Comparison of ENCODE assay signal across 8 mouse cellular contexts in the genomic region with DNA sequence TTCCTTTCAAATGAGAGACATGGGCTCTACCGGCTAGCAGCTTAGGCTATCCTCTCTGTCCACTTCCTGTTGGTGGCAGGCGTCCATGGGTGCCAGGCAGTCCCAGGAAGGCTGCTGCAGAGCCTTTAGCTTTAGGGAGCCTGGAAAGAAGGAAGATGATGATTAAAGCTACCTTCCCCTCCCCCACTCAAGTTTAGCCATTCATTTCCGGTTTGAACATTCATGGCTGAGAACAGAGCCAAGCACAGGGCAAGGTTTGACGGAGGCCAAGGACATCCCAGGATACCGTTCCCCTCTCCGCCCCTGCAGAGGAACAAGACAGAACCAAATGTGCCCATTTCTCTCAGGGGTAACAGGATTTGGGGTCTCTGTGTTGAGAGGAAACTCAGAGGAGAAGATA. TPM values are rescaled to one million over a fixed set of nuclear protein-coding genes. Genes with fewer than 3 reads are reported as not detected.
DNase-seq lines count a peak whose midpoint lies in the region; ATAC-seq and TF ChIP-seq lines count a peak whose summit lies in the region.

No protein-coding gene starts in this region.

- H3K9ac ChIP-seq in forebrain, embryonic 12.5 days = no peak overlapping the region; the same call in 1 of the 2 replicates
- H3K9ac ChIP-seq in midbrain, postnatal 0 days (replicated peaks; ENCODE audit: low read length, poor library complexity, severe bottlenecking) = 0 out of 2 replicates have a peak overlapping the region, but pooled peaks have one; percentile 8
- no peak overlapping the region for H3K9ac ChIP-seq in midbrain, embryonic 16.5 days (ENCODE audit: low read depth, low read length)
- H3K9ac ChIP-seq in stomach, embryonic 16.5 days (ENCODE audit: low read length) = peak overlapping the region; percentile 34; the same call in 1 of the 2 replicates

- no peak overlapping the region for H3K4me2 ChIP-seq in forebrain, embryonic 12.5 days
- H3K4me2 ChIP-seq in midbrain, postnatal 0 days (ENCODE audit: low read depth, low read length, poor library complexity, severe bottlenecking) = no peak overlapping the region
- no peak overlapping the region for H3K4me2 ChIP-seq in midbrain, embryonic 16.5 days (ENCODE audit: low read length)
- H3K4me2 ChIP-seq in stomach, embryonic 16.5 days (ENCODE audit: low read depth, low read length) = no peak overlapping the region

- 72% methylated on average over 6 of the region's 6 CpGs for WGBS in forebrain, embryonic 10.5 days
- WGBS in forebrain, embryonic 12.5 days = 64% methylated on average over 6 of the region's 6 CpGs
- WGBS in midbrain, postnatal 0 days = 67% methylated on average over 6 of the region's 6 CpGs
- 68% methylated on average over 6 of the region's 6 CpGs for WGBS in midbrain, embryonic 16.5 days
- WGBS in limb, embryonic 10.5 days = 60% methylated on average over 6 of the region's 6 CpGs
- WGBS in stomach, embryonic 16.5 days = 51% methylated on average over 6 of the region's 6 CpGs

- H3K4me3 ChIP-seq in forebrain, embryonic 10.5 days = no peak overlapping the region; the same call in 1 of the 2 replicates
- no peak overlapping the region for H3K4me3 ChIP-seq in forebrain, embryonic 12.5 days (replicated peaks)
- no peak overlapping the region for H3K4me3 ChIP-seq in midbrain, postnatal 0 days (ENCODE audit: low read depth, low read length)
- no peak overlapping the region for H3K4me3 ChIP-seq in midbrain, embryonic 16.5 days (ENCODE audit: low read depth, low read length)
- peak overlapping the region; percentile 25; the same call in 1 of the 2 replicates for H3K4me3 ChIP-seq in limb, embryonic 10.5 days
- H3K4me3 ChIP-seq in stomach, embryonic 16.5 days (replicated peaks; ENCODE audit: low read length) = no peak overlapping the region

- DNase-seq in forebrain, embryonic 10.5 days (ENCODE audit: extremely low spot score, low spot score) = no peak
- DNase-seq in midbrain, postnatal 0 days (ENCODE audit: low spot score) = no peak
- no peak for DNase-seq in limb, embryonic 10.5 days (ENCODE audit: low spot score)
- DNase-seq in right cerebral cortex, adult 2 months (ENCODE audit: low spot score in 2 of 2) = no peak

- H3K27me3 ChIP-seq in forebrain, embryonic 10.5 days (ENCODE audit: poor library complexity, severe bottlenecking) = no peaks in the 10 kb centered on the region
- no peaks in the 10 kb centered on the region for H3K27me3 ChIP-seq in forebrain, embryonic 12.5 days
- H3K27me3 ChIP-seq in midbrain, postnatal 0 days (ENCODE audit: insufficient read depth, low read length) = no peaks in the 10 kb centered on the region
- H3K27me3 ChIP-seq in midbrain, embryonic 16.5 days (ENCODE audit: control insufficient read depth, insufficient read depth, low read depth, low read length) = no peaks in the 10 kb centered on the region
- no peaks in the 10 kb centered on the region for H3K27me3 ChIP-seq in limb, embryonic 10.5 days (ENCODE audit: low read depth, poor library complexity, severe bottlenecking)
- H3K27me3 ChIP-seq in stomach, embryonic 16.5 days (ENCODE audit: control insufficient read depth, insufficient read depth, low read length) = no peaks in the 10 kb centered on the region

- peaks cover 56% of the 10 kb centered on the region for H3K36me3 ChIP-seq in forebrain, embryonic 10.5 days (replicated peaks)
- H3K36me3 ChIP-seq in forebrain, embryonic 12.5 days (replicated peaks) = peaks cover 26% of the 10 kb centered on the region
- peaks cover 29% of the 10 kb centered on the region for H3K36me3 ChIP-seq in midbrain, postnatal 0 days (ENCODE audit: insufficient read depth, low read length)
- peaks cover 15% of the 10 kb centered on the region for H3K36me3 ChIP-seq in midbrain, embryonic 16.5 days (ENCODE audit: control insufficient read depth, insufficient read depth, low read length)
- H3K36me3 ChIP-seq in limb, embryonic 10.5 days = peaks cover 56% of the 10 kb centered on the region
- peaks cover 14% of the 10 kb centered on the region; the same call in 1 of the 2 replicates for H3K36me3 ChIP-seq in stomach, embryonic 16.5 days (ENCODE audit: control insufficient read depth, insufficient read depth, low read length)

- TF ChIP-seq CTCF in midbrain, postnatal 0 days (IDR thresholded peaks at IDR 0.05) = no peak

- H3K9me3 ChIP-seq in forebrain, embryonic 10.5 days = no peaks in the 10 kb centered on the region
- no peaks in the 10 kb centered on the region for H3K9me3 ChIP-seq in forebrain, embryonic 12.5 days
- H3K9me3 ChIP-seq in midbrain, postnatal 0 days (ENCODE audit: low read length) = no peaks in the 10 kb centered on the region
- H3K9me3 ChIP-seq in midbrain, embryonic 16.5 days (replicated peaks; ENCODE audit: control insufficient read depth, low read length, poor library complexity, severe bottlenecking) = no peaks in the 10 kb centered on the region
- H3K9me3 ChIP-seq in limb, embryonic 10.5 days (replicated peaks) = no peaks in the 10 kb centered on the region
- no peaks in the 10 kb centered on the region for H3K9me3 ChIP-seq in stomach, embryonic 16.5 days (replicated peaks; ENCODE audit: control insufficient read depth, low read length)

- H3K4me1 ChIP-seq in forebrain, embryonic 10.5 days = peaks cover 39% of the 10 kb centered on the region
- peaks cover 36% of the 10 kb centered on the region for H3K4me1 ChIP-seq in forebrain, embryonic 12.5 days
- H3K4me1 ChIP-seq in midbrain, postnatal 0 days (ENCODE audit: insufficient read depth, low read length) = peaks cover 22% of the 10 kb centered on the region; the same call in 1 of the 2 replicates
- H3K4me1 ChIP-seq in midbrain, embryonic 16.5 days (ENCODE audit: control insufficient read depth, insufficient read depth, low read length) = peaks cover 29% of the 10 kb centered on the region
- H3K4me1 ChIP-seq in limb, embryonic 10.5 days = peaks cover 40% of the 10 kb centered on the region
- peaks cover 27% of the 10 kb centered on the region for H3K4me1 ChIP-seq in stomach, embryonic 16.5 days (ENCODE audit: control insufficient read depth, insufficient read depth, low read length)

- no peak for ATAC-seq in forebrain, embryonic 12.5 days (ENCODE audit: low FRiP score)
- no peak for ATAC-seq in midbrain, postnatal 0 days (ENCODE audit: low FRiP score)
- no peak for ATAC-seq in midbrain, embryonic 16.5 days
- no peak for ATAC-seq in stomach, embryonic 16.5 days (ENCODE audit: insufficient read depth, low FRiP score)
- ATAC-seq in cerebellum, adult (ENCODE audit: insufficient number of reproducible peaks, low FRiP score, low TSS enrichment) = no peak

- peak overlapping the region; percentile 26; the same call in 1 of the 2 replicates for H3K27ac ChIP-seq in forebrain, embryonic 10.5 days
- no peak overlapping the region for H3K27ac ChIP-seq in forebrain, embryonic 12.5 days
- H3K27ac ChIP-seq in midbrain, postnatal 0 days (ENCODE audit: low read depth, low read length) = no peak overlapping the region
- no peak overlapping the region for H3K27ac ChIP-seq in midbrain, embryonic 16.5 days (ENCODE audit: low read length)
- H3K27ac ChIP-seq in limb, embryonic 10.5 days = peak overlapping the region; percentile 70
- H3K27ac ChIP-seq in stomach, embryonic 16.5 days (ENCODE audit: low read length) = no peak overlapping the region

RNA-seq across cellular contexts. Expression of a gene that starts 4.9 kb away (rescaled TPM):
- polyA plus RNA-seq in forebrain, embryonic 10.5 days (2016; fragmentation: Nextera tagmentation; extraction: Ambion mirVana) = 148 and 158 TPM in 2 replicates
- 181 and 187 TPM in 2 replicates for polyA plus RNA-seq in forebrain, embryonic 12.5 days (2016; fragmentation: Nextera tagmentation; extraction: Ambion mirVana)
- 190 and 218 TPM in 2 replicates for total RNA-seq in midbrain, postnatal 0 days (2014; rRNA removed)
- polyA plus RNA-seq in midbrain, postnatal 0 days (2015; fragmentation: Nextera tagmentation; extraction: Ambion mirVana) = 253 and 259 TPM in 2 replicates
- 225 and 231 TPM in 2 replicates for polyA plus RNA-seq in midbrain, embryonic 16.5 days (2015; fragmentation: Nextera tagmentation; extraction: Ambion mirVana)
- 136 and 158 TPM in 2 replicates for polyA plus RNA-seq in limb, embryonic 10.5 days (2016; fragmentation: Nextera tagmentation; extraction: Ambion mirVana)
- 49.5 and 79.8 TPM in 2 replicates for polyA plus RNA-seq in stomach, embryonic 16.5 days (2015; fragmentation: Nextera tagmentation; extraction: Ambion mirVana)

RNA-seq across cellular contexts. Expression of a gene that starts 19.8 kb away (rescaled TPM):
- 10.2 and 10.3 TPM in 2 replicates for polyA plus RNA-seq in forebrain, embryonic 10.5 days (2016; fragmentation: Nextera tagmentation; extraction: Ambion mirVana)
- polyA plus RNA-seq in forebrain, embryonic 12.5 days (2016; fragmentation: Nextera tagmentation; extraction: Ambion mirVana) = 9.9 and 11.4 TPM in 2 replicates
- 65.3 and 86.9 TPM in 2 replicates for total RNA-seq in midbrain, postnatal 0 days (2014; rRNA removed)
- 4.1 and 4.6 TPM in 2 replicates for polyA plus RNA-seq in midbrain, postnatal 0 days (2015; fragmentation: Nextera tagmentation; extraction: Ambion mirVana)
- 5.4 and 6.3 TPM in 2 replicates for polyA plus RNA-seq in midbrain, embryonic 16.5 days (2015; fragmentation: Nextera tagmentation; extraction: Ambion mirVana)
- polyA plus RNA-seq in limb, embryonic 10.5 days (2016; fragmentation: Nextera tagmentation; extraction: Ambion mirVana) = 10.3 and 12.5 TPM in 2 replicates
- 6.6 and 7.4 TPM in 2 replicates for polyA plus RNA-seq in stomach, embryonic 16.5 days (2015; fragmentation: Nextera tagmentation; extraction: Ambion mirVana)

RNA-seq across cellular contexts. Expression of a gene that starts 22.3 kb away (rescaled TPM):
- polyA plus RNA-seq in forebrain, embryonic 10.5 days (2016; fragmentation: Nextera tagmentation; extraction: Ambion mirVana) = 112 and 114 TPM in 2 replicates
- polyA plus RNA-seq in forebrain, embryonic 12.5 days (2016; fragmentation: Nextera tagmentation; extraction: Ambion mirVana) = 59.0 and 61.0 TPM in 2 replicates
- total RNA-seq in midbrain, postnatal 0 days (2014; rRNA removed) = 3.9 and 20.4 TPM in 2 replicates
- 3.8 and 4.3 TPM in 2 replicates for polyA plus RNA-seq in midbrain, postnatal 0 days (2015; fragmentation: Nextera tagmentation; extraction: Ambion mirVana)
- 6.1 and 6.7 TPM in 2 replicates for polyA plus RNA-seq in midbrain, embryonic 16.5 days (2015; fragmentation: Nextera tagmentation; extraction: Ambion mirVana)
- 94.6 and 101 TPM in 2 replicates for polyA plus RNA-seq in limb, embryonic 10.5 days (2016; fragmentation: Nextera tagmentation; extraction: Ambion mirVana)
- 49.4 and 53.1 TPM in 2 replicates for polyA plus RNA-seq in stomach, embryonic 16.5 days (2015; fragmentation: Nextera tagmentation; extraction: Ambion mirVana)

RNA-seq across cellular contexts. Expression of a gene that starts 22.6 kb away (rescaled TPM):
- polyA plus RNA-seq in forebrain, embryonic 10.5 days (2016; fragmentation: Nextera tagmentation; extraction: Ambion mirVana) = 0.94 and 1.2 TPM in 2 replicates
- polyA plus RNA-seq in forebrain, embryonic 12.5 days (2016; fragmentation: Nextera tagmentation; extraction: Ambion mirVana) = 0.88 and 0.90 TPM in 2 replicates
- total RNA-seq in midbrain, postnatal 0 days (2014; rRNA removed) = 0.47 and 0.60 TPM in 2 replicates
- 0.36 and 0.39 TPM in 2 replicates for polyA plus RNA-seq in midbrain, postnatal 0 days (2015; fragmentation: Nextera tagmentation; extraction: Ambion mirVana)
- 0.58 and 0.69 TPM in 2 replicates for polyA plus RNA-seq in midbrain, embryonic 16.5 days (2015; fragmentation: Nextera tagmentation; extraction: Ambion mirVana)
- polyA plus RNA-seq in limb, embryonic 10.5 days (2016; fragmentation: Nextera tagmentation; extraction: Ambion mirVana) = 0.58 and 0.70 TPM in 2 replicates
- 0.39 and 0.67 TPM in 2 replicates for polyA plus RNA-seq in stomach, embryonic 16.5 days (2015; fragmentation: Nextera tagmentation; extraction: Ambion mirVana)

RNA-seq across cellular contexts. Expression of a gene that starts 23.7 kb away (rescaled TPM):
- polyA plus RNA-seq in forebrain, embryonic 10.5 days (2016; fragmentation: Nextera tagmentation; extraction: Ambion mirVana) = 0.49 and 0.63 TPM in 2 replicates
- 1.2 TPM in 2 replicates for polyA plus RNA-seq in forebrain, embryonic 12.5 days (2016; fragmentation: Nextera tagmentation; extraction: Ambion mirVana)
- total RNA-seq in midbrain, postnatal 0 days (2014; rRNA removed) = 1.2 TPM in 1 of 2 replicates, not detected in the other
- 0.58 and 0.69 TPM in 2 replicates for polyA plus RNA-seq in midbrain, postnatal 0 days (2015; fragmentation: Nextera tagmentation; extraction: Ambion mirVana)
- 1.1 and 1.3 TPM in 2 replicates for polyA plus RNA-seq in midbrain, embryonic 16.5 days (2015; fragmentation: Nextera tagmentation; extraction: Ambion mirVana)
- 0.28 and 0.73 TPM in 2 replicates for polyA plus RNA-seq in limb, embryonic 10.5 days (2016; fragmentation: Nextera tagmentation; extraction: Ambion mirVana)
- polyA plus RNA-seq in stomach, embryonic 16.5 days (2015; fragmentation: Nextera tagmentation; extraction: Ambion mirVana) = 0.58 and 0.71 TPM in 2 replicates

Comparison
In these comparisons a context has a peak if more than half of its experiments do, and no peak if none do; other contexts are left out.
1. H3K27ac ChIP-seq: peak in forebrain, embryonic 10.5 days (single experiment) and limb, embryonic 10.5 days (single experiment); none in forebrain, embryonic 12.5 days (single experiment), midbrain, postnatal 0 days (single experiment), midbrain, embryonic 16.5 days (single experiment) and stomach, embryonic 16.5 days (single experiment).
2. H3K9ac ChIP-seq: peak in midbrain, postnatal 0 days (single experiment) and stomach, embryonic 16.5 days (single experiment); none in forebrain, embryonic 12.5 days (single experiment) and midbrain, embryonic 16.5 days (single experiment).